Mouse (Mus musculus): ENCODE measurements at regions not wholly inside any gene's neighbourhood (a gene's known extent, or its start where the extent isn't known, plus 50 kb on each side); places are given as distances from the start of the nearest gene placed in this dataset.

- Histone ChIP-seq H3K27ac (no peak overlapping the region), H3K36me3 (no peaks in the 10 kb centered on the region), H3K9me3 (no peaks in the 10 kb centered on the region), H3K4me3 (no peak overlapping the region), H3K4me2 (no peak overlapping the region), H3K27me3 (no peaks in the 10 kb centered on the region), H3K4me1 (no peaks in the 10 kb centered on the region), H3K9ac (no peak overlapping the region)
- ATAC-seq (ENCODE audit: insufficient number of reproducible peaks, insufficient read depth, low FRiP score, low TSS enrichment, low read depth) = no peak
- WGBS = 65% methylated on average over 2 of the region's 2 CpGs
These were observed 446.5 kb downstream of the Pdgfc start for GRCm38 (mm10) chr3:81482742-81483141.

- no peak for ATAC-seq (ENCODE audit: insufficient number of reproducible peaks, insufficient read depth, low FRiP score, low TSS enrichment, low read depth)
- Histone ChIP-seq H3K9me3 (no peaks in the 10 kb centered on the region), H3K9ac (no peak overlapping the region), H3K36me3 (no peaks in the 10 kb centered on the region), H3K4me1 (no peaks in the 10 kb centered on the region), H3K27ac (no peak overlapping the region), H3K4me2 (no peak overlapping the region), H3K27me3 (no peaks in the 10 kb centered on the region), H3K4me3 (no peak overlapping the region)
- WGBS = 57% methylated on average over 2 of the region's 2 CpGs
These were observed 447.1 kb downstream of the Pdgfc start for GRCm38 (mm10) chr3:81483363-81483762.

- H3K9ac ChIP-seq = no peak overlapping the region
- H3K4me1 ChIP-seq = no peaks in the 10 kb centered on the region
- no peaks in the 10 kb centered on the region for H3K9me3 ChIP-seq
- 76% methylated on average over 1 of the region's 1 CpGs for WGBS
- no peak for ATAC-seq (ENCODE audit: insufficient number of reproducible peaks, insufficient read depth, low FRiP score, low TSS enrichment, low read depth)
- no peaks in the 10 kb centered on the region for H3K36me3 ChIP-seq
- H3K27ac ChIP-seq = no peak overlapping the region
- no peak overlapping the region for H3K4me2 ChIP-seq
- H3K4me3 ChIP-seq = no peak overlapping the region
- H3K27me3 ChIP-seq = no peaks in the 10 kb centered on the region
These were observed 427.1 kb upstream of the Ctso start for GRCm38 (mm10) chr3:81505316-81505715.

GRCm38 (mm10) chr3:81508611-81509010, 423.8 kb upstream of the Ctso start:
- Histone ChIP-seq H3K27ac (no peak overlapping the region), H3K36me3 (no peaks in the 10 kb centered on the region), H3K4me1 (no peaks in the 10 kb centered on the region), H3K9ac (no peak overlapping the region), H3K4me3 (no peak overlapping the region), H3K9me3 (no peaks in the 10 kb centered on the region), H3K4me2 (no peak overlapping the region), H3K27me3 (no peaks in the 10 kb centered on the region)
- ATAC-seq (ENCODE audit: insufficient number of reproducible peaks, insufficient read depth, low FRiP score, low TSS enrichment, low read depth) = no peak
- WGBS = 15% methylated on average over 2 of the region's 2 CpGs

- H3K27me3 ChIP-seq = no peaks in the 10 kb centered on the region
These were observed 410.6 kb upstream of the Ctso start for GRCm38 (mm10) chr3:81521804-81522203.

DNA sequence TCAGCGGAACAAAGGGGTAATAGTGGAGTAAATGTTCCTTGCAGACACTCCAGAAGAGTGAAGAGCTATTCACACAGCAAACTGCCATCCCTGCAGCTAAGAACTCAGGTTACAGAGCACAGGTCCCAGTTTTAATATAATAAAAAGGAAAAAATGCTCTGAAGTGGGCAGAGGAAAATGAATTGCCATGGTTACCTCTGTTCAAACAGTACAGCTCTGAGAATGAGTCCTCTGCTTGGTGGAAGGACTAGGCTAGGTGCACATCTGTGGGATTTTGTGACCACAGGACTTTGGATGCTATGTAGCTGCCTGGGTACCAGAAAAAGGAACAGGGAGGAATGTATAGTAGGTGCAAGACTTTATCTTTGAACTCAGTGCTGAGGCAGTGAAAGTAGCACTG, 401.5 kb upstream of the Ctso start:
- no peaks in the 10 kb centered on the region for H3K36me3 ChIP-seq
- no peak for ATAC-seq (ENCODE audit: insufficient number of reproducible peaks, insufficient read depth, low FRiP score, low TSS enrichment, low read depth)
- H3K4me3 ChIP-seq = no peak overlapping the region
- H3K9me3 ChIP-seq = no peaks in the 10 kb centered on the region
- H3K27me3 ChIP-seq = no peaks in the 10 kb centered on the region
- no peak overlapping the region for H3K9ac ChIP-seq
- H3K4me2 ChIP-seq = no peak overlapping the region
- 96% methylated on average over 1 of the region's 1 CpGs for WGBS
- no peak overlapping the region for H3K27ac ChIP-seq
- H3K4me1 ChIP-seq = no peaks in the 10 kb centered on the region

More at GRCm38 (mm10) chr3:81521804-81522203, 410.6 kb upstream of the Ctso start:
- Histone ChIP-seq H3K27ac (no peak overlapping the region), H3K4me2 (no peak overlapping the region), H3K36me3 (no peaks in the 10 kb centered on the region), H3K9ac (no peak overlapping the region), H3K9me3 (no peaks in the 10 kb centered on the region), H3K4me1 (no peaks in the 10 kb centered on the region), H3K4me3 (no peak overlapping the region)
- 82% methylated on average over 4 of the region's 4 CpGs for WGBS
- ATAC-seq (ENCODE audit: insufficient number of reproducible peaks, insufficient read depth, low FRiP score, low TSS enrichment, low read depth) = no peak

GRCm38 (mm10) chr3:81535448-81536205, 396.8 kb upstream of the Ctso start:
- Histone ChIP-seq H3K4me3 (no peak overlapping the region), H3K4me2 (no peak overlapping the region), H3K9ac (no peak overlapping the region), H3K27ac (no peak overlapping the region), H3K36me3 (no peaks in the 10 kb centered on the region), H3K9me3 (no peaks in the 10 kb centered on the region), H3K27me3 (no peaks in the 10 kb centered on the region), H3K4me1 (no peaks in the 10 kb centered on the region)
- 71% methylated on average over 4 of the region's 4 CpGs for WGBS
- no peak for ATAC-seq (ENCODE audit: insufficient number of reproducible peaks, insufficient read depth, low FRiP score, low TSS enrichment, low read depth)

DNA sequence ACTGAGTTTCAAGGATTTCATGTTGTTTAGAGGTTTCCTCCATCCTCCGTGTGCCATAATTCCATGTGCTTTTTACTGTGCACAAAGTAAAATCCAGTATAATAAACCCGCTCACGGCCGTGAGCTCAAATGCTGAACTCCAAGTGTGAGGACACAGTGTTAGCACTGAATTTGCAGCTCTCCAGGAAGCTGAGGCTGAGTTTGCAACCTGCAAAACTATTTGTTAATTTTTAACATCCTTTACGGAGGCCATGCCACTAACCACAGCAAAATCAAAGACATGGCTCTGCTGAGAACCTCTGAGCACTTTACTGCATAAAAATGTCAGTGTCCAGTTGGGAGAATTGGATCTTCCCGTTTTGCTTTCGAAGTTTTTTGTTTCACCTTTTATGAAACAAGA, 377.6 kb upstream of the Ctso start:
- Histone ChIP-seq H3K9me3 (no peaks in the 10 kb centered on the region), H3K27me3 (no peaks in the 10 kb centered on the region), H3K4me3 (no peak overlapping the region), H3K27ac (no peak overlapping the region), H3K4me1 (no peaks in the 10 kb centered on the region), H3K9ac (no peak overlapping the region), H3K4me2 (no peak overlapping the region), H3K36me3 (no peaks in the 10 kb centered on the region)
- 47% methylated on average over 7 of the region's 7 CpGs for WGBS
- ATAC-seq (ENCODE audit: insufficient number of reproducible peaks, insufficient read depth, low FRiP score, low TSS enrichment, low read depth) = no peak

- Histone ChIP-seq H3K27ac (no peak overlapping the region), H3K9me3 (no peaks in the 10 kb centered on the region), H3K4me1 (no peaks in the 10 kb centered on the region), H3K27me3 (no peaks in the 10 kb centered on the region), H3K36me3 (no peaks in the 10 kb centered on the region), H3K4me2 (no peak overlapping the region), H3K4me3 (no peak overlapping the region), H3K9ac (no peak overlapping the region)
- WGBS = 88% methylated on average over 2 of the region's 2 CpGs
- ATAC-seq (ENCODE audit: insufficient number of reproducible peaks, insufficient read depth, low FRiP score, low TSS enrichment, low read depth) = no peak
These were observed 369.7 kb upstream of the Ctso start for GRCm38 (mm10) chr3:81562610-81563258.

DNA sequence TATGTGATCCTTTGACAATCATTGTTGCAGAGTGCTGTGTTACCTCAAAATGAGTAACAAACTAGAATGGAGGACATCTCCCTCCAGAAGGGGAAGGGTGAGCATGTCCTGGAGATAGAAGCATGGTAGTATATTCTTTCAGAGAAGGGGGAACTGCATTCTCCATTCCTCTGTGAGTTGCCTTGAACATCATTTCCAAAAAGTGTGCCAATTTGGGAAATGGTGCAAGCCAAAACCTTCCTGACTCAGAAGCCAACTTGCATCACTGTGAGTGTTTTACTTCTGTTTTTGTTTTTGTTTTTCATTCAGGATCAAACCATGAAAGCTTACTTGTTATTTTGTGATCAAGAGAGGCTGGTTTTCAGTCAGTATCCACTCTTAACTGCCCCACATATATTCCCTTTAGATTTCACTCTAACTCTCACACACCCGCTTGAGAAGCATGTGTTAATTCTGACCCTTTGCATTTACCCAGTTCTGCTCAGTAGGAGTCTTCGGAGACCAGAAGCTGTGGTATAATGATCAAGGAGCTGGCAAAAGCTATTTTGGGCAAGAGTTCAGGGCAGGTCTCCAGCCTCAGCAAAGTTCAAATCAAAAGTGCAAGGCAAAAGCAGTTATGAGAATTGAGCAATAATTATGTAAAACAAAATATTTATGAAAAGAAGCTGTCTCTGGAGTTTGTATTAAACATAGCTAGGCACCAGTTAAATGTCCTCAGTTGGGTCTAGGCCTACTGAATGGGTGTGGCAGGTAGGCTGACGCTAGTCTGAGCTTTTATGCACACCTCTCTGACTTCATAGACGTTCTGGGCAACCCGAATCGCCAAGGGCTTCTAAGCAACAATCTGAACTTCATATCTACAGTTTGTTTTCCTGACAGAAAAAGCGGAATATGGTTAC, 368.3 kb upstream of the Ctso start:
- Histone ChIP-seq H3K9me3 (no peaks in the 10 kb centered on the region), H3K27me3 (no peaks in the 10 kb centered on the region), H3K36me3 (no peaks in the 10 kb centered on the region), H3K9ac (no peak overlapping the region), H3K4me3 (no peak overlapping the region), H3K4me1 (no peaks in the 10 kb centered on the region), H3K27ac (no peak overlapping the region), H3K4me2 (no peak overlapping the region)
- WGBS = 83% methylated on average over 7 of the region's 7 CpGs
- ATAC-seq (ENCODE audit: insufficient number of reproducible peaks, insufficient read depth, low FRiP score, low TSS enrichment, low read depth) = no peak

GRCm38 (mm10) chr3:81564757-81565063, 367.7 kb upstream of the Ctso start:
- Histone ChIP-seq H3K9me3 (no peaks in the 10 kb centered on the region), H3K9ac (no peak overlapping the region), H3K27ac (no peak overlapping the region), H3K4me1 (no peaks in the 10 kb centered on the region), H3K4me2 (no peak overlapping the region), H3K27me3 (no peaks in the 10 kb centered on the region), H3K36me3 (no peaks in the 10 kb centered on the region), H3K4me3 (no peak overlapping the region)
- no peak for ATAC-seq (ENCODE audit: insufficient number of reproducible peaks, insufficient read depth, low FRiP score, low TSS enrichment, low read depth)
- WGBS = 59% methylated on average over 1 of the region's 1 CpGs

All from embryonic facial prominence, embryonic 13.5 days (tissue).